Comparison of ENCODE assay signal across 9 mouse cellular contexts in the genomic region with DNA sequence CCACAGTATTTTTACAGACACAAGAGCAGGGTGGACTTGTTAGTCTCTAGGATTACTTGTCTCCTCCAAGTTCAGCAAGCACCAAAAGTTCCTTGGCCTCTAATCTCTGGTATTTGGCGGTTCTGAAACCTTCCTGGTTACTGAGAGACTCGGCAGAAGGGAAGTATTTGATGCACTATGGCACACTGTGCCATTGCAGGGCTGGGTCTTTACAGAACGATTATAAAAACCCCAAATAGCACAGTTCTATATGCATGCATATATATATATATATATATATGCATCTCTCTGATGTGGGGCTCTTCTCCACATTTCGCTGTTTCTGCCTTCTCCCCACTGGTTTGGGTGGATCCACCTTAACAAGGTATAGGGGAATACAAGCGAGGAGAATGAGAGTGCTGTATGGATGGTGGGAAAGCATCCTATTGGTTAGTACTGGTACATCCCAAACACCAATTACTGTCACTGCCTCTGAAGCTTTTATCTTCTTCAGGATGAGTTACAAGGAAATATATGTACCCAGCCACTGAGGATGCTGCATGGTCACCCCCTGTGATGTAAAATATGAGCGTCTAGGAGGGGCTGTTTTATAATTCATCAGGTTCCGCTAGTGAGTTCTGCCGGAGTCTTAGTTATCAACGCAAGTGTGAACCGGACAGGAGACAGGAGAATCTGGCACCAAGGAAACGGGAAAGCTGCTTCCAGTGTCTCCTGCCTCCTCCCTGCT.
DNase-seq lines count a peak whose midpoint lies in the region; ATAC-seq lines count a peak whose summit lies in the region.
"Had no signal": no experiment of that assay in that cellular context is flagged by ENCODE, and none has a peak within 500 bp of the region (broad histone marks: within the 10 kb centered on the region; RNA-seq: fewer than 3 reads in every experiment).

No protein-coding gene starts in this region.

- peak overlapping the region; percentile 66 for H3K9ac ChIP-seq in forebrain, embryonic 14.5 days (ENCODE audit: low read length)
- no peak overlapping the region for H3K9ac ChIP-seq in limb, embryonic 15.5 days

- peak; percentile 32 for DNase-seq in right cerebral cortex, adult 18-20 months
- DNase-seq in right cerebral cortex, postnatal 14 days = no peak
- peak; percentile 65 for DNase-seq in forebrain, embryonic 14.5 days (ENCODE audit: low spot score)
- peak; percentile 56 for DNase-seq in telencephalon, adult 2 months (ENCODE audit: low read depth, low spot score)
- no peak for DNase-seq in gastrocnemius, postnatal 10 days
- DNase-seq in thymus, postnatal 36 days = no peak
- DNase-seq in urinary bladder, postnatal 4 days (ENCODE audit: low spot score in 2 of 2) = no peak

- H3K4me1 ChIP-seq in forebrain, embryonic 14.5 days (ENCODE audit: control insufficient read depth, insufficient read depth, low read length) = peaks cover 5% of the 10 kb centered on the region; the same call in 1 of the 2 replicates
- H3K4me1 ChIP-seq in limb, embryonic 15.5 days = 0 out of 2 replicates have a peak, but pooled peaks cover 7% of the 10 kb centered on the region
- H3K4me1 ChIP-seq: megakaryocyte, embryonic 14.5 days had no signal

- H3K27ac ChIP-seq in forebrain, embryonic 14.5 days (ENCODE audit: low read depth, low read length) = 0 out of 2 replicates have a peak overlapping the region, but pooled peaks have one; percentile 21
- H3K27ac ChIP-seq in limb, embryonic 15.5 days = no peak overlapping the region

- H3K9me3 ChIP-seq in forebrain, embryonic 14.5 days (replicated peaks; ENCODE audit: control insufficient read depth, low read length) = no peaks in the 10 kb centered on the region
- H3K9me3 ChIP-seq in limb, embryonic 15.5 days = no peaks in the 10 kb centered on the region
- H3K9me3 ChIP-seq: megakaryocyte, embryonic 14.5 days had no signal

- ATAC-seq in forebrain, embryonic 14.5 days = peak; percentile 77
- no peak for ATAC-seq in limb, embryonic 15.5 days (ENCODE audit: insufficient number of reproducible peaks, low FRiP score, low TSS enrichment, low read depth)

- no peaks in the 10 kb centered on the region for H3K27me3 ChIP-seq in forebrain, embryonic 14.5 days (replicated peaks; ENCODE audit: control insufficient read depth, insufficient read depth, low read length)
- H3K27me3 ChIP-seq in limb, embryonic 15.5 days = no peaks in the 10 kb centered on the region
- H3K27me3 ChIP-seq: megakaryocyte, embryonic 14.5 days had no signal

- peak overlapping the region; percentile 51 for H3K4me2 ChIP-seq in forebrain, embryonic 14.5 days (ENCODE audit: low read length)
- no peak overlapping the region for H3K4me2 ChIP-seq in limb, embryonic 15.5 days

- peak overlapping the region; percentile 39 for H3K4me3 ChIP-seq in forebrain, embryonic 14.5 days (ENCODE audit: low read depth, low read length)
- peak overlapping the region; percentile 20; the same call in 1 of the 2 replicates for H3K4me3 ChIP-seq in limb, embryonic 15.5 days
- H3K4me3 ChIP-seq: megakaryocyte, embryonic 14.5 days had no signal

- 39% methylated on average over 11 of the region's 11 CpGs for WGBS in forebrain, embryonic 14.5 days
- WGBS in limb, embryonic 15.5 days = 68% methylated on average over 11 of the region's 11 CpGs

- no peaks in the 10 kb centered on the region for H3K36me3 ChIP-seq in forebrain, embryonic 14.5 days (ENCODE audit: control insufficient read depth, insufficient read depth, low read length)
- H3K36me3 ChIP-seq in limb, embryonic 15.5 days = no peaks in the 10 kb centered on the region

Comparison
In these comparisons a context has a peak if more than half of its experiments do, and no peak if none do; other contexts are left out.
1. DNase-seq: peak in right cerebral cortex, adult 18-20 months (single experiment), forebrain, embryonic 14.5 days (single experiment) and telencephalon, adult 2 months (single experiment); none in right cerebral cortex, postnatal 14 days (single experiment), gastrocnemius, postnatal 10 days (single experiment), thymus, postnatal 36 days (0 of 2) and urinary bladder, postnatal 4 days (0 of 2).